Mouse (Mus musculus) monocyte, adult 2 months (primary cell): ENCODE results near the gene Selenom.

Experiments used
- DNase-seq, 2 experiments: peaks; one replicate each; pipeline ENCODE4 v3.0.0; 2022; ENCODE audit warnings: low spot score in 2 of 2, low read depth in 1 of 2

The Selenom gene

DNA sequence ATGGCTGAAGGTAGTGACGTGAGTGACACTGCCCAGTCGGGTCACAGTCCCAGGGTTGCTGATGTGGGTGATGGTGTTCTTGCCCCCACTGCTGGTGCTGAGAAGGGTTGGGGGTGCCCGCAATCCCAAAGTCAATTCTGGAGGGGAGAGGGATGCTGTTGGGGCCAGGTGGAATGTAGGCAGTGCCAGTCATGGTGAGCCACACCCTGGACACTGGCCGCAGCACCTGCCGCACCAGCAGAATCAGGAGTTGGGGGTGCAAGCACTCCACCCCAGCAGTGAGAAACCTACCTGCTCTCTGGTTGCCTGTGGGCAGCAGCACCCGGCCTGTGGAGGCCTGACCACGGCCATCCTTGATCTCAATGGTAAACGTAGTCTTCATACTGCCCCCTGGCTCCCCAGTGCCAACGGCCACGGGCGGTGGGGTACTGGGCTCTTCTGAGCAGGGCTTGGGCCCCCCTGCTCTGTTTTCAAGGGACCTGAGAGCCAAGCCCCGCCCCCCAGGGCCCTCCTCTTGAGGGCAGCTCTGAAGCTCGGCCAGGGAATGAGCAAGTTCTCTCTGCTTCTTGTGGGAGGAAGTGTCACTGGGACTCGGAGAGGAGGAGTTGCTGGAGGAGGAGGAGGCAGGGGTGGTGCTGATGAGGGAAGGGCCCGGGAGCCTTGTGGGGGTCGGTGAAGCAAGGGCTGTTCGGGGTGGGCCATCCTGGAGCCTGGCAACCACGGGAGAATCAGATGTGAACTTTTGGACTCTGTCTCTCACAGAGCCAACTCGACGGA is 15.2 kb downstream of the Selenom start:
- no peak for DNase-seq

DNA sequence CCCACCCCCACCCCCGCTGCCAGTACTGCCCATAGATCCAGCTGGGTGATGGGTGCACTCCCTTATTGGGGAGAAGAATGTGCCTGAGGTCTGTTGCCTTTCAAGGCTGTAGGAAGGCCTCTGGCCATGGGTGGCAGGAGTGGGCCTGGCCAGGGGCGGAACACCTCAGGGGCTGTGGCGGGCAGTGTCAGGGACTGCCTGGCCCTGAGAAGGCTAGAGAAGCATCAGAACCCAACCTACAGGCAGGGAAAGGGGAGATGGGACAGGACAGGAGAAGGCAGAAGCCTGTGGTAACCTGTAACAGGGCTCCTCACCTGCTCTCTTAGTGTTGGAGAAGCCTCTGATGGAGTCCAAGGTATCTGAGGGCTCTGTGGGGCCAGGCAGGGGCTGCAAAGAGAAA is 16.2 kb downstream of the Selenom start:
- no peak for DNase-seq

DNA sequence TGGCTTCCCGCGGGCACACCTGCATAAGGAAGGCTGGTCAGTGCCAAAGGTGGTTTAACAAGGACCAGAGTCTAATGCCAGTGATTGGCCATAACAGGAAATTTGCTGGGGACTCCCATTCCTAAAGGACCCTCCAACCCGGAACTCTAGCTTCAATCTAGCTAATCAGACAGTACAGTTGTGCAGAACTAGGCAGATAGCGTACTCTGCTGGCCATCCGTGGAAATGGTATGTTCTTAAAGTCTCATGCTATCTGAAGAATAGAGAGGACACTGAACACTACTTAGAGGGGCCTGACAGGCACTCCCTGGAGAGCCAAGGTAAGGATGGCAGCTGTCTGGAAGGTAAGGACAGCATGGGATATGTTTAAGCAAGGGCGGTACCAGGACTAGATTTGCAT is 17.1 kb downstream of the Selenom start:
- no peak for DNase-seq

DNA sequence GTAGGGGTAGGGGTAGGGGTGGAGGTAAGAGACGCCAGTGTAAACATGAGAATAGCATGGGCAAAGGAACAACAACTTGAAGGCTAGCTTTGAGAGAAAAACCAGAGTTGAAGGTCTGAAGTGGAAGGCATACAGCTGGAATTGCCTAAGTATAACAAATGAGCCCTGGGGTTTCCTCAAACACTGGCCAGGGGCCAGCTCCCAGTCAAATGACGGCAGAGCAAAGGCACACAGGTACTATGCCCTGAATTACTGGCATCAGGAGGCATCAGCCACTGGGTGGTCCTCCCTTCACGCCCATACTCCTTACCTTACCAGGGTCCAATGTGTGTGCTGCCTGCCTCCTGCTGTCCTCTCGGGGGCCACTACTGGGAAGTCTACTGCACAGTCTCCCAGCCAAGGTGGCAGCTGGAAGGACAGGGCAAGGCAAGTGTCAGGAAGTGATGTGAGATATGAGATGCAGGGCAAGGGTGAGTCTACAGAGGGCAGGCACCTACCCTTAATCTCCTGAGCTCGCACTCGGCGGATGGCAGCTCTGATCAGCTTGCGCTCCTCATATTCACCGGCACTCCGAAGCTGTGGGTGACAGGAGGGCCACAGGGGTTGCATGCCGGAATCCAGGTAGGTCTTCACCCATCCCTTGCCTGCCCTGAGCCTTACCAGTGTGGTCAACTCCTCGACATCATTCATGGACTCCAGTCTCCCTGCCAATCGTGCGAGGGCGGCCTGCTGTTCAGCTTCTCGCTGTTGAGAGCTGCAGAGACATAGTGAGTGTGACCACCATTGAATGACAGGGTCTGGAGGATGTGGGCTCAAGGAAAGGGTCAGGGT is 17.8 kb downstream of the Selenom start:
- DNase-seq, result no peak

DNA sequence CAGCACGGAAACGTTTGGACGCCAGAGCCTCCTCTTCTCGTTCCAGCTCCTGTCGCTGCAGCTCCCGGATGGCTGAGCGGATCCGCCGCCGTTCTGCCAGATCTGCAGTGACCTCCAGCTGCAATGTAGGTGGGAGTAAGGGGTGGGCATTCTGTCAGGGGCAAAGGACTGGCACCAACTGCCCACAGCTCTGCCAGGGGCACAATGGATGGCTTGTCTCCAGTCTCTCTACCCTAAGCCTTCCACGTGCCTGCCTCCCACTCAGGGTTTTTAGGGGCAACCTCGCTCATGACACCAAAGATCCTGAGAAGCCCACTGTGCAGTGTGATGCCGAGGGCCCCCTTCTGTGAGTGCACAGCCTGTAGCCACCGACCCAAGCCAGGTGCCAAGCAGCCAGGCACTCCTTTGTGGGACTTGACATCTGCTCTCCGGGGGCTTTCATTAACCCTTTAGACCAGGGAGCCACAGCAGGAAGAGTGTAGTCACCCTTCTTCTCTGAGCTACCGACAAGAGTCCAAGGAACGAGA is 19.0 kb downstream of the Selenom start:
- DNase-seq, result no peak

DNA sequence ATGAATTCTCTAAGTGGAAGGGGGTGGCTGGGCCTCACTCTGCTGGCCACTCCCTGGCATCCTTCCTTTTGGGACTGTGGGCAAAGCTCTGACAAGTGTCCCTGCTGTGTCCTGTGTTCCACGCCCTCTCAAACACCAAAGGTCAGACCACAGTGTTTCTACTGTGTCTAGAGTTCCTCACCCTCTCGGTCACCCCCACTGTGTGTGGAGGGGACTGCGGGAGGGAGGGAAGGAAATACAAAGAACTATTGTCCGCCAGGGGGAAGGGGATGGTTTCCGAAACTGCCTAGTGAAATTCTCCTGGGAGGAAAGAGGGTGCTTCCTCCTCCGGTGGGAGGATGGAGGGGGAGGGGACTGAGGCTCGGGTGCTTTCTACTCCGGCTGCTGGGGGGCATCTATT is 20.5 kb downstream of the Selenom start:
- DNase-seq, result no peak

DNA sequence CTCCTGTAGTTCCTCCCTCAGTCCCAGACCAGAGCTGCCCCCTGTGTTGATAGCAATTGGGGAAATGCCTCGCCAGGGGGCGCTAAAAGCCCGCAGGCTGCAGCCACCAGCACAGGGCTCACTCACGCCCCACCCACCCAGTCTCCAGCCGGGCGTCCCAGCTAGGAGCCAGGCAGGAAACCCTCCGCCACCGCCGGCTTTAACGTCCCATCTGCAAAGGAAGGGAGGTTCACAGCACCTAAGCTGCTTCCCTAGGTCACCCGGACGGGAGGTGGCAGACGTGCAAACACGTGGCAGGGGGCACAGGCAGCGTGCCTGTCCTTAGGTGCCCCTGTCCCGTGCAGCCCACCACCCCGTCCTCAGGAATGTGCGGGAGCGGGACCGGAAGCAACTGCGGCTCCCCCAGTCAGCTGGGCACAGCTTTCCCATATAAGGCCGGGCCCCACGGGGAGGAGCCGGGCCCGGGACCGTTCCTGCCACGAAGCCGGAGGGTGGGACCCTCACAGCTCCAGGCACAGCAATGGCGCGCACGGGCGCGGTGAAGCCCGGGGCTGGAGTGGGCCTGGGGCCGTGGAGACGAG is 21.0 kb downstream of the Selenom start:
- DNase-seq, result peak; percentile 83 to 92

DNA sequence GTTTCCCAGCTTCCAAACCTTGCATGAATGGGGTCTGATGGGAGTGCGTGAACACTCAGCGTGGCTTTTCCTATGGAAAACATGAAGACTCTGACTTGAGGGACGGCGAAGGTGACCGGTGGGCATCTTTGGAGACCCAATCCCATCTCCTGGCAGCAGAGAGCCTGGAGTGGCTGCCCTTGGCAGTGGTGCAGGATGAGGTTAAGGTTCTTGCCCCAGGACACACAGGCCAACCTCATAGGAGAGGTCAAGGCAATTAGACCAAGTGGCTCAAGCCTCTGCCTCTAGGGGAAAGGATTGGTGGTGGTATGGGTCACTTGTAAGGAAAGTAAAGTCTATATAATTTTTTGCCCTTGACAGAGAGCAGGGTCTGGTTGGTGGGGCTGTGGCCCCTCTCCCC is 21.6 kb downstream of the Selenom start:
- no peak for DNase-seq

DNA sequence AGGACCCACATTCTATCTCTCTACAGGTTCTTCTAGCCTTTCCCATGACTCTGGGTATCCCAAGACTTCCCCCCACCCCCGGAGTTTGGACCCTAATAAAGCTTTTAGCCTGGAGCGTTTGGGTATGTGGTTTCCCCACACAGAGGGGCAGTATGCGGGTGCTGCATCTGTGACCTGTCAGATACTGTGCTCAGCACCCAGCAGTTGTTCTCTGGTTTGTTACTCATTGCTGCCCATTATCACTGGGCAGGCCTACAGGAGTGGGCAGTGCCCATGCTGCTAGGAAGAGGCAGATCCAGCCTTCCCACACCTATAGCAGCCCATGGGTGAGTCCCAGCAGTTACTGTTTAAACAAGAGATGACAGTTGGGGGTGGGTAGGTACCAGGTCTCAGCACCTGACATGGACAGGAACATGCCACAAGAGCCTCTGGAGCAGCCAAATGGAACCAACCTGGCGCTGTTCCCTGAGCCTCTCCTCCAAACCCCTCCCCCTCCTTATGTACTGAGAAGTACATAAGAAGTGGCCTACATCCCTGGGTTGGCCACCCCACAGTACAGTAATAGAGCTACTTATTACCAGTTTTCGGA is 22.4 kb downstream of the Selenom start:
- DNase-seq, result no peak

DNA sequence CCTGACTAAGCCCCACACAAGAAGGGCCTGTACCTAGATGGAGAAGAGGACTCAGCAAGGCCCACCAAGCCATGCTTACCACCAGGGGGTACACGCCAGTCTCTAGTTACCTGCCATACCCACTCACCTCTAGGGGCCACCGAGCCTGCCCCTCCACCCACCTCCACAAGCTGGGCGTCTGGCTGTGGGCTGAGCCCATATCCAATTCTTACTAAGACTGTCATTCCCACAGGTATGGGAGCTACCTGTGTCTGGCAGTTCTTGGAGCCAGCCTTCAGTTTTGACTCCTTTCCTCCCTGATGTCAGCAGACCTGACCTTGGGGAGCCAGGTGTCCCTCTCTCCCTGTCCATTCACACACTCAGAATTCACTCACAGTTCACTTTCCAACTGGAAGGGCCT is 23.2 kb downstream of the Selenom start:
- DNase-seq, result no peak

DNA sequence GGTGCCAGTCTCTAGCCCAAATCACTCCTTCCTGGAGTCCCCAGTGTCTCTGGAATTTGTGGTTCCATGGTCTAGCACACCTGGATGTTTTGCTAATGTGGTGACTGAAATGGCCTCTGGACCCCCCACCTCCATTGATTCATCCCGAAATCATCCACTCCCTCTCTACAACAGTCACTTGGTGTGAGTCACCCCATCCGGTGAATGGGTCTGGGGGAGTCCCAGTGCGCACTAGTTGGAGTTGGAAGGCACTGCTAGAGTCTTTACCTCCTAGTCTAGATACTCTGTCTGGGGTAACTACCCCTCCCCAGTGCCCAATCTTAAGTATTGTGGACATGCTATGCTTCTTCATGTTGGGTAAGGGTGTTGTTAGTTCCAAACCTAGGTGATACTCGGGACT is 23.9 kb downstream of the Selenom start:
- DNase-seq, result no peak

DNA sequence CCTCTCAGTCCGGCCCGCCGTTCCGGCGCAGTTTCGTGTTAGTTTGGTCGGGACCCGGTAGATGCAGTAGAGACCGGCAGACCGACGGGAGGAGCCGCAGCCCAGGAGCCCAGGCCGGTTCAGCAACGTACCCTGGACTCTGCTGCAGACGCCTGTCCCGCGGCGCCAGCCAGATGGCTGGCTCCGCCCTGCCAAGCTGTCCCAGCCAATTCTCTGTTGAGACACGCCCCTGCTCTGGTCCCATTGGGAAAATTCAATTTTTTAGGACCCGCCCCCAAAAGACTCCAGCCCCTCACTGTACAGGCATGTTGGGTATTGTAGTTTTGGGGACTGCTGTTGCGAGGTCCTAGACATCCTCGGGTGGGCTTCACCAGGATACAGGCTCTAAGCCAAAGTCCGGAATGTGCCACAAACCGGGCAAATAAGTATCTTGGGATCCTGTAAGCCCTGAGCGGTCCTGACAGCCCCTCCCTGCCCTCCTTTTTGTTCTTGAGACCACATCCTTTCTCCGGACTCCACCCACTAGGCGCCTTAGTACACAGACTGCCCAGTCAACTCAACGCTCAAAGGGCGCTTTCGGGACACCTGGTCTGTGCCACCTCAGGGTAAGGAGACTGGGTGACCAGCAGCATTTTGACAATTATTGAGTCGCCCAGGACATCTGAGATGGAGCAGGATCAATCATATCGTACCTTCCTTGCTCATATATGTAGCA is 24.8 kb downstream of the Selenom start:
- DNase-seq, result peak; percentile 57 to 69

DNA sequence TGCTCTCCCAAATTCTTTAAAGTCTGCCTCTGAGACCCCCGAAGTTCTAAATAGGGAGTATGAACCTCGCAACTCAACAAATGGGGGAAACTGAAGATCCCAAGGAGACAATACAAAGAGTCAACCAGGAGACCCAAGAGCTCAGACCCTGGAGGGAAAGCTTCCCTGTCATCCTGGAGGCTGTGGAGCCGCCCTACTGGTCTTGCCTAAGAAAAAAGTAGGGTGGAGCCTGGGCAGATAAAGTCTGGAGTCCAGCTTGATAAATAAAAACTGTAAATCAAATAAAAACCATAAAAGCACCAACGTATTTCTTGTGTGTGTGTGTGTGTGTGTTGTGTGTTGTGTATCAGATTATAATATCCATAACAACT is 25.3 kb downstream of the Selenom start:
- no peak for DNase-seq

DNA sequence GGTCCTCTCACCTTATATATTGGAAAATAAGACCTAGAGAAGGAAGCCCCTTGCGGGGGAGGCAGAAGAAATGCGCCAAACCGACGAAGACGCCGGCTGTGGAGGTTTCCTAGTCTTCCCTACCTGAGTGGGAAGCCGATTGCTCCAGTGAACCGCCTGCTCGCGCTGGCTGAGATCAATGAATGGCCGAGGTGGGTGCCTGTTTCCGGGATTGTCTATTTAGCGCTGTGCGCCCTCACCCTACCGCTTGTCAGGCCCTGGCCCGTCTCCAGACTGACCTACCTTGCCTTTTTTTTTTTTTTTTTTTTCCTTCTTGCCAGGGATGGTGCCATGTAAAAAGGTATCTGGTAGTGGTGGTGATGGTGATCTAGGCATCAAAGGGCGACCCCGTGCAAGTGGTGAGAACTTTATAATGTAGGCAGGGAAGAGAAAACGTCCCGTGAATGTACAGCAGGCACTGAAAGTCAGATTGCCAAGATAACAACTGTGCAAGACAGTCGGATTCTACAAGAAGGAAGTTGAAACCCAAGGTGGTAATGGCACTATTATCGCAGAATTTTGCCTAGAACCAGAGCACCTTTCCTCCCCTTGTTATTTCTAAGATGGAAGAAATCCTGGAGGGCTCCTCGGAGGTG is 26.1 kb downstream of the Selenom start, which contains the start of gene Smtn:
Gene Smtn (minus strand): TSS at position 162 of the 635 bp plus-strand sequence.
- DNase-seq, result no peak

DNA sequence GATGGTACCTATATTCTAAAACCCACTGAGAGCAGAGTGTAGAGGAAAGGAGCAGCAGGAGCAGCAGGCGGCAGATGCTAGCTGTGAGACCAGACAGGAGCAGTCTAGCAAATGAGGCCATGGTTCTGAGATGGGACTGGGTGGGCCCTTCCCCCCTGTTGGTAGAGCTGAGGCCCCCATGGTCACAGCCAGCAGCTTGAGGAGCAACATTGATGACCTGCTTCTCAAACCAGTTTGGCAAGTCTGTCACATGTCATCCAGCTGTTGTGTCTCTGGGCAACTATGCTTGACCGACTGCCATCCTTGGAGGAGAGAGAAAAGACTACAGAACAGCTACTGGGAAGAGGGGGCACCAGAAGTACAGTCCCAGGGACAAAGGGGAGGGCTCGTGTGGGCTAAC is 27.4 kb downstream of the Selenom start:
- DNase-seq, result no peak

DNA sequence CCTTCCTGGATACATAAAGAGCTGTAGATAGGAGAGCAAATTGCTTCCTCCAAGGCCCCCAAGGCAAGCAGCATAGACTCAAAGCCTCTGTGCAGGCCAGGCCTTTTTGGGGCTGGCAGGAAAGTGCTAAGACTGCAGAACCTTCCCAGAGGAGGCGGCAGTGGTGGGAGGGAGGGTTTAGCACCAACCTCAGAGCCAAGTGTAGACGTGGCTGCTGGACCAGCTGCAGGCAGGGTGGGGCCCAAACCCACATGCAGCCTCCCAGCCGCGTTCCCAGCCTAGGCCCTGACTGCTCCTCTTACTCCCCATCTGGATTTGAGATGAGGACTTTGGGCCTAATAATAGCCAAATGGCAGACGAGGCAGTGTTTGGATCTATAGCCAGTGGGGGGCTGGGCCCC is 28.5 kb downstream of the Selenom start:
- no peak for DNase-seq

DNA sequence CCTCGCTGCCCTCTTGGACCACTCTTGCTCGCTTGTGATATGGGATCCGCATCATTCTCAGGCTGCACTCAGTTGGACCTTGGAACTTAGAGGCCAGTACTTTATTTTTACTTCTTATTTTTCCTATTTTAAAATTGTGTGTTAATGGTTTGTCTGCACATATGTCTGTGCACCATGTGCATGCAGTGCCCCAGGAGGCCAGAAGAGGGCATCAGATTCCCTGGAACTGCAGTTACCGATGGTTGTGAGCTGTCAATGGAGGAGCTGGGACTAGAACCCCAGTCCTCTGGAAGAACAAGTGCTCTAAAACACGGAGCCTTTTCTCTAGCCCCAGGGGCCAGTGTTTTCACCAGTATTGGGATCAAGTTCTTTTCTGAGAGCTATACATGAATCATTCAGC is 29.9 kb downstream of the Selenom start:
- no peak for DNase-seq

DNA sequence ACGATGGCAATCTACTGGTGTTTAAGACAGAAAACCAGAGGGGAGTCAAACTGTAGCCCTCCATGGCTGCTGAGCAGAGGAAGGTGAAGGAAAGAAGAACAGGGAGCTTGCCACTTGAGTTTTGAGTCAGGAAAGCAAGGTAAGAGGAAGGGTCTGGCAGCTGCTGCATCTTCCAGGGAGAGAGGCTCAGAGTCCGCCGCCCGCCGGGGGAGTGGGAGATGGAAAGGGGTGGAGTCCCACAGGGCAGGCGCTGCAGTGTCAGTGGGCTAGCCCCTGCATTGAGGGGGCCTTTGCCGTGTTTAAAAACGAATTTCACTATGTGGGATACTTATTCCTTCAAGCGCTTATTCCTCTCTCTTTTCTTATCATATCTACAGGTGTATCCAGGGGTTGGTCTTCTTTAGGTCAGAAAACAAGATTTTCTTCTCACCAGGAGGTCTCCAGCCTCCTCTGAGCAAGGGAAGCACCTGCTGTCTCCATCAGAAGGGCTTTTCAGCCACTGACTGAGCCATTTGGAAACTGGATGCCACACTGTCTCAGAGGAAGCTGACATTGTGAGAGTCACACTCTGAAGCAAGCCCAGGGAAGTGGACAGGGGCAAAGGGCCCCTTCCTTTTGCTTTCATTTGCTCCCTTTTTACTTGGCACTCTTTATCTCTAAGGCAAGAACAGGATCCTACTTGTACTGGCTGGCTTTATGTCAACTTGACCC is 31.2 kb downstream of the Selenom start:
- DNase-seq, result no peak

DNA sequence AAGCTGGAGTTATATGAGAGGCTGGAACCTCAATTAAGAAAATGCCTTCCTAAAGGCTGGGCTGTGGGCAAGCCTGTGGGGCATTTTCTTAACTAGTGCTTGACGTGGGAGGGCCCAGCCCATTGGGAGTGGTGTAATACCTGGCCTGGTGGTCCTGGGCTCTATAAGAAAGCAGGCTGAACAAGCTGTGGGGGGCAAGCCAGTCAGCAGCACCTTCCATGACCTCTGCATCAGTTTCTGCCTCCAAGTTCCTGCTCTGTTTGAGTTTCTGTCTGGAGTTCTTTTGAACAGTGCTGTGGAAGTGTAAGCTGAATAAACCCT is 31.7 kb downstream of the Selenom start:
- no peak for DNase-seq

DNA sequence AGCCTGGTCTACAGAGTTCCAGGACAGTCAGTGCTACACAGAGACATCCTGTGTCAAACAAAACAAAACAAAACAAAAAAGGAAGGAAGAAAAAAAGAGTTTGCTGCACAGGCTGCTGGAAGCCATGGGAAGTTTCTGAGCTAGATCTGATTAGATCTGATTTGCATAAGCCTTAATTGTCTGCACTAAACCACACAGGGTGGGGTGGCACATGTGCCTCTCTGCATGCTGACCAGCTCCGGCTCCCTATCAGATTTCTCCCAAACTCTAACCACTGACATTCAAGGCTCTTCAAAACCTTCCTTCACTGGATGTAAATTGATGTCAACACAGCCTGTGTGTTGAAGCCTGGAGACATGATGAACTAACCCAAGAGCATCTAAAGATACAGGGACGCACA is 32.6 kb downstream of the Selenom start:
- DNase-seq, result no peak
